In genomic region chr1:89524369-89524768, GRCm38 (mm10) we compare ENCODE assay signal across 9 mouse cellular contexts.
DNase-seq lines count a peak whose midpoint lies in the region; TF ChIP-seq lines count a peak whose summit lies in the region.
"Had no signal": no experiment of that assay in that cellular context is flagged by ENCODE, and none has a peak within 500 bp of the region (broad histone marks: within the 10 kb centered on the region; RNA-seq: fewer than 3 reads in every experiment).

No protein-coding gene starts in this region.

- no peaks in the 10 kb centered on the region for H3K27me3 ChIP-seq in E14TG2a.4 (ENCODE audit: insufficient read depth, low read length)
- H3K27me3 ChIP-seq: limb, embryonic 12.5 days had no signal

- TF ChIP-seq CTCF in E14TG2a.4 (conservative IDR thresholded peaks at IDR 0.05; ENCODE audit: low read length), result peak; percentile 85

- H3K4me1 ChIP-seq in E14TG2a.4 (replicated peaks; ENCODE audit: low read depth, low read length), result peaks cover 73% of the 10 kb centered on the region

- no peaks in the 10 kb centered on the region for H3K36me3 ChIP-seq in E14TG2a.4 (ENCODE audit: insufficient read depth, low read length)
- H3K36me3 ChIP-seq: limb, embryonic 12.5 days had no signal

- DNase-seq in adrenal gland, postnatal 10 days, result peak; percentile 95
- peak; percentile 88 for DNase-seq in embryo, embryonic 9.5 days (ENCODE audit: extremely low spot score)
- DNase-seq in heart, adult 8-10 months (ENCODE audit: low spot score), result peak; percentile 92
- DNase-seq in layer of hippocampus, adult 8-10 months (ENCODE audit: low spot score in 2 of 2), result peak; percentile 77 to 93
- DNase-seq in lung, postnatal 14 days, result peak; percentile 96
- DNase-seq in right cerebral cortex, postnatal 14 days, result peak; percentile 97
- peak; percentile 93 for DNase-seq in urinary bladder, postnatal 25 days (ENCODE audit: low spot score)

- H3K4me3 ChIP-seq in E14TG2a.4 (replicated peaks; ENCODE audit: low read length), result no peak overlapping the region
- H3K4me3 ChIP-seq: limb, embryonic 12.5 days had no signal

- no peaks in the 10 kb centered on the region for H3K9me3 ChIP-seq in E14TG2a.4 (ENCODE audit: low read length)
- H3K9me3 ChIP-seq: limb, embryonic 12.5 days had no signal
